Mouse (Mus musculus): ENCODE data around the gene Kcnt1. TPM values are rescaled to one million over a fixed set of nuclear protein-coding genes. Genes with fewer than 3 reads are reported as not detected.

The Kcnt1 gene
- not detected for polyA plus RNA-seq (2014; fragmentation: Illumina TruSeq; extraction: RNeasy Lipid Tissue Mini Kit (QIAGEN cat#74804); ENCODE audit: insufficient read depth, low read depth, low replicate concordance)

DNA sequence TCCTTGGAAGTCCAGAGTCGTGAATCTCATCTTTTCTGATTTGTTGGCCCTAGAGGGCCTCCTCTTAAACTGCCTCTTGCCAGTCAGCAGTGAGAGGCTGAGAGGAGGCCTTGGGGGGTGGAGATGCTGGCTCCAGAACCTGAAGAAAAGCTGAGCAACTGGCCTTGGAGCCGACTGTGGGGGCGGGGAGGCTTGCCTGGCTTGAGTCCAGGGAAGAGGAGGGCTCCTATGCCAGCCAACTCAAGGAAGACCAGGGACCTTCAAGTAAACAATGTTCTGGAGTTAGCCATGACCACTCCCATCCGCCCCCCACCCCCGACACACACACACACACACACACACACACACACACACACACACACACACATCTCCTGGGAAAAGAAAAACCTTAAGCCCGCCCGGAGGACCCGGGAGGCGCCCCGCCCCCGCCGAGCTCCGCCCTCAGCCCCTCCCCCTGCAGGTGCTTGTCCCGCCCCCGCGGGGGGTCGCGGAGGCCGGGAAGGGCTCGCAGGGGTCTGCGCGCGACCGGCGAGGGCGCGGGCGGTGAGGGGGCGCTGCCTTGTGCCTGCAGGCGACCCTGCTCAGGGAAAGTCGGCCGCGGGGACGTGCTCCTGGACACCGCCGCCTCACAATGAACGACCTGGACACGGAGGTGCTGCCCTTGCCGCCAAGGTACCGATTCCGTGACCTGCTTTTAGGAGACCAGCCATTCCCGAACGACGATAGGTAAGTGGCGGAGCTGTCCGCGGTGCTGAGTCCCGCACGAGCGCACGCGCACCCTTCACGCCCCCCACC is at the start of gene Kcnt1:
Kcnt1 (plus strand) TSS at position 398 of the 795 bp plus-strand sequence.

GRCm38 (mm10) chr2:25815748-25816147 is 47.8 kb upstream of the Kcnt1 start, which contains the start of gene Glt6d1:
TSS of gene Glt6d1 (minus strand) at chr2:25815848.

GRCm38 (mm10) chr2:25822806-25823205 is 40.7 kb upstream of the Kcnt1 start, which contains the start of gene Lcn9:
TSS of gene Lcn9 (plus strand) at chr2:25823153.

DNA sequence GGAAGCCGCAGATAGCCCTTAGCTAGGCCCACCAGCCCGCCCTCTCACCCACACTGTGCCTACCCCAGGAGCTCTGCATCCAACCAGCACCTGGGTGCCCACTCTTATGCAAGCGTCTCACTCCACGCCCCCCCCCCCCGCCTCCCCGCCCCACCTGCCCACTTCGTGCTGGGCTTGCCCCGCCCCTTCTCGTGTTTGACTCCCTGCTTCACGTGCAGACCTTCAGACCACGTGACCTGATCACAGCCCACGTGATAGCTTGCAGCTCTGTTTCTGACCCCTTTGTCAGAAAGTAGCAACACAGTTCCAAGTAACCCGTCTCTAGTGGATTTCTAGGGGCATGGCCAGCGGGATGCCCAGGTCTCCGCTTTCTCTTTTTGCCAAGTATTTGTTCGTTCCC is 16.3 kb upstream of the Kcnt1 start, which contains the start of gene Sohlh1:
Sohlh1 (minus strand) TSS at position 23 of the 400 bp plus-strand sequence.

Other genes starting within 250 kb of the Kcnt1 start
- not detected for gene Ccdc183, start 246.1 kb upstream of the Kcnt1 start, polyA plus RNA-seq (2014; fragmentation: Illumina TruSeq; extraction: RNeasy Lipid Tissue Mini Kit (QIAGEN cat#74804); ENCODE audit: insufficient read depth, low read depth, low replicate concordance)
- 21.1 TPM for gene Tmem141, start 241.7 kb upstream of the Kcnt1 start, polyA plus RNA-seq (2014; fragmentation: Illumina TruSeq; extraction: RNeasy Lipid Tissue Mini Kit (QIAGEN cat#74804); ENCODE audit: insufficient read depth, low read depth, low replicate concordance)
- 23.9 TPM for gene Fcna, start 235.7 kb upstream of the Kcnt1 start, polyA plus RNA-seq (2014; fragmentation: Illumina TruSeq; extraction: RNeasy Lipid Tissue Mini Kit (QIAGEN cat#74804); ENCODE audit: insufficient read depth, low read depth, low replicate concordance)
- not detected for gene Lcn8, start 210.6 kb upstream of the Kcnt1 start, polyA plus RNA-seq (2014; fragmentation: Illumina TruSeq; extraction: RNeasy Lipid Tissue Mini Kit (QIAGEN cat#74804); ENCODE audit: insufficient read depth, low read depth, low replicate concordance)
- gene Lcn5, start 205.8 kb upstream of the Kcnt1 start, polyA plus RNA-seq (2014; fragmentation: Illumina TruSeq; extraction: RNeasy Lipid Tissue Mini Kit (QIAGEN cat#74804); ENCODE audit: insufficient read depth, low read depth, low replicate concordance), result not detected
- gene Lcn6, start 186.9 kb upstream of the Kcnt1 start, polyA plus RNA-seq (2014; fragmentation: Illumina TruSeq; extraction: RNeasy Lipid Tissue Mini Kit (QIAGEN cat#74804); ENCODE audit: insufficient read depth, low read depth, low replicate concordance), result not detected
- gene Lcn10, start 181.0 kb upstream of the Kcnt1 start, polyA plus RNA-seq (2014; fragmentation: Illumina TruSeq; extraction: RNeasy Lipid Tissue Mini Kit (QIAGEN cat#74804); ENCODE audit: insufficient read depth, low read depth, low replicate concordance), result not detected
- not detected for gene Obp2a, start 163.7 kb upstream of the Kcnt1 start, polyA plus RNA-seq (2014; fragmentation: Illumina TruSeq; extraction: RNeasy Lipid Tissue Mini Kit (QIAGEN cat#74804); ENCODE audit: insufficient read depth, low read depth, low replicate concordance)
- gene Bmyc, start 157.0 kb upstream of the Kcnt1 start, polyA plus RNA-seq (2014; fragmentation: Illumina TruSeq; extraction: RNeasy Lipid Tissue Mini Kit (QIAGEN cat#74804); ENCODE audit: insufficient read depth, low read depth, low replicate concordance), result 21.5 TPM
- not detected for gene Obp2b, start 126.7 kb upstream of the Kcnt1 start, polyA plus RNA-seq (2014; fragmentation: Illumina TruSeq; extraction: RNeasy Lipid Tissue Mini Kit (QIAGEN cat#74804); ENCODE audit: insufficient read depth, low read depth, low replicate concordance)
- not detected for gene Lcn3, start 98.2 kb upstream of the Kcnt1 start, polyA plus RNA-seq (2014; fragmentation: Illumina TruSeq; extraction: RNeasy Lipid Tissue Mini Kit (QIAGEN cat#74804); ENCODE audit: insufficient read depth, low read depth, low replicate concordance)
- not detected for gene Lcn11, start 86.7 kb upstream of the Kcnt1 start, polyA plus RNA-seq (2014; fragmentation: Illumina TruSeq; extraction: RNeasy Lipid Tissue Mini Kit (QIAGEN cat#74804); ENCODE audit: insufficient read depth, low read depth, low replicate concordance)
- not detected for gene Gm13539, start 81.5 kb upstream of the Kcnt1 start, polyA plus RNA-seq (2014; fragmentation: Illumina TruSeq; extraction: RNeasy Lipid Tissue Mini Kit (QIAGEN cat#74804); ENCODE audit: insufficient read depth, low read depth, low replicate concordance)
- gene Glt6d1, start 47.9 kb upstream of the Kcnt1 start, polyA plus RNA-seq (2014; fragmentation: Illumina TruSeq; extraction: RNeasy Lipid Tissue Mini Kit (QIAGEN cat#74804); ENCODE audit: insufficient read depth, low read depth, low replicate concordance), result not detected
- gene Lcn9, start 40.6 kb upstream of the Kcnt1 start, polyA plus RNA-seq (2014; fragmentation: Illumina TruSeq; extraction: RNeasy Lipid Tissue Mini Kit (QIAGEN cat#74804); ENCODE audit: insufficient read depth, low read depth, low replicate concordance), result not detected
- gene Sohlh1, start 16.5 kb upstream of the Kcnt1 start, polyA plus RNA-seq (2014; fragmentation: Illumina TruSeq; extraction: RNeasy Lipid Tissue Mini Kit (QIAGEN cat#74804); ENCODE audit: insufficient read depth, low read depth, low replicate concordance), result not detected
- gene Camsap1, start 119.5 kb downstream of the Kcnt1 start, polyA plus RNA-seq (2014; fragmentation: Illumina TruSeq; extraction: RNeasy Lipid Tissue Mini Kit (QIAGEN cat#74804); ENCODE audit: insufficient read depth, low read depth, low replicate concordance), result 3.3 TPM
- gene Ubac1, start 158.0 kb downstream of the Kcnt1 start, polyA plus RNA-seq (2014; fragmentation: Illumina TruSeq; extraction: RNeasy Lipid Tissue Mini Kit (QIAGEN cat#74804); ENCODE audit: insufficient read depth, low read depth, low replicate concordance), result 28.3 TPM